Mouse (Mus musculus): ENCODE measurements around the gene Zscan21.

Gene Zscan21

DNA sequence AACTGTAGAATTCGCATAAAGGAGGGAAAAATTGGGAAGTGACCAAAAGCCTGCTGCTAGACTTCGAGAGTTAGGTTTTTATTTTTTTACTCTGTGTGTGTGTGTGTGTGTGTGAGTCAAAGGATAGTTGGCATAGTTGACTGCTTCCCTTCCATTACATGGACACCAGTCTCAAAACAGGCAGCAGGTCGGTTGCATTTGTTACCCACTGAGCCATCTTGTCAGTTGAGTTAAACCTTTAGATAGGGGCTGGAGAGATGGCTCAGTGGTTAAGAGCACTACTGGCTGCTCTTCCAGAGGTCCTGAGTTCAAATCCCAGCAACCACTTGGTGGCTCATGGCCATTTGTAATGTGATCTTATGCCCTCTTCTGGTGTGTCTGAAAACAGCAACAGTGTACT, 1.3 kb downstream of the Zscan21 start:
- no peak for DNase-seq (ENCODE audit: low spot score)

DNA sequence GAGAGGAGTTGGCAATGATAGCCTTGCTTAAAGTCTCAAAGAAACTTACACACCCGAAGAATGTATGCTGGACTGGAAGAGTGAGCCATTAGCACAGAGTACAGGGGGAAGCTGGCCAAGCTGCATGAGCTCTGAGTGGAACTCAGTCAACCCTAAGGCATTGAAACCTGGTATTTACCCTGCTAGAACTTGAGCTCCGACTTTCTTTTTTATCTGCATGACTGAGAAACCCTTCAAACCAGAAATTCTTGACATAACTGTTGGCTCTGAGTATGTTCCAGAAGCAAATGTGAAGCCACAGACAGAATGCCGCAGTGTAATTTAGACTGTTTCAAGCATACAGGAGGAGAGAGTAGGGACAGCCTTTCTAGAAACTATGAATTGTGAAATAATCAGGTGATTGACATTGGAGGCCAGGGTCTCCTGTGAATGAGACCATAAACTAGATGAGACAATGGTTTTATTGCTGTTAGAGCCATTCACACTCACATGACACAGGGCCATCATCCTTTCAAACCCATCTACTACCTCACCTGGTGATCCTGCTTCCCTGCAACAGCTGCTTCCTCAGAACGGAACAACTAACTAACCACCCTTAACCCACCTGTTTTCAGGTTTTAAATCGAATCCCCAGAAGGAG, 15.8 kb downstream of the Zscan21 start:
- no peak for DNase-seq (ENCODE audit: low spot score)

- DNase-seq (ENCODE audit: low spot score), result no peak
These were observed 20.6 kb downstream of the Zscan21 start for GRCm38 (mm10) chr5:138137257-138137656.

DNA sequence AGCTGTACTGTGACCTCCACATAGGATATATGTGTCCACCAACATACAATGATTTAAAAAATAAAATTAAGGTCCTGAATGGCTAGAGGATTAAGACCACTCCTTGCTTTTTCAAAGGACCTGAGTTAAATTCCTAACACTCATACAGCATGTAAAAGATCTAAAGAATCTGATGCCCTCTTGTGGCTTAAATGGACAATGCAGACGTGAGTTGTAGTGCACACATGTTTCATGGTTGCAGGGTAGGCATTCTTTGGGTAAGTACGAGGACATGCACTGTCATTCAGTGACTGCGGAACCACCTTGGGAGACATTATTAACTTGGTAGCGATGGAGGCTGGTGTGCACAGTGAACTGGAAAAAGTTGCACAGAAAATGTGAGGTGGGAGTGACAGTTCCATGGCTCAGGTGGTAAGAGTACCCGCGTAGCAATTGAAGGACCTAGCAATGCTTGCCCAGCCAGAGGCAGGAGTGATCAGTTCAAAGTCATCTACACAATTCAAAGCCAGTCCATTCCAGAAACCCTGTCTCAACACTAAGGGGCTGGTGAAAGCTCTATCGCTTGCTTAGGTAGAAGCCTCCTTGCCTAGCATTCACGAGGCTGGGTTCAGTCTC, 21.3 kb downstream of the Zscan21 start:
- DNase-seq (ENCODE audit: low spot score), result peak; percentile 77

GRCm38 (mm10) chr5:138138585-138138984, 21.9 kb downstream of the Zscan21 start:
- DNase-seq (ENCODE audit: low spot score), result no peak

- DNase-seq (ENCODE audit: low spot score), result no peak
These were observed 37.7 kb downstream of the Zscan21 start for GRCm38 (mm10) chr5:138154390-138154789.

DNA sequence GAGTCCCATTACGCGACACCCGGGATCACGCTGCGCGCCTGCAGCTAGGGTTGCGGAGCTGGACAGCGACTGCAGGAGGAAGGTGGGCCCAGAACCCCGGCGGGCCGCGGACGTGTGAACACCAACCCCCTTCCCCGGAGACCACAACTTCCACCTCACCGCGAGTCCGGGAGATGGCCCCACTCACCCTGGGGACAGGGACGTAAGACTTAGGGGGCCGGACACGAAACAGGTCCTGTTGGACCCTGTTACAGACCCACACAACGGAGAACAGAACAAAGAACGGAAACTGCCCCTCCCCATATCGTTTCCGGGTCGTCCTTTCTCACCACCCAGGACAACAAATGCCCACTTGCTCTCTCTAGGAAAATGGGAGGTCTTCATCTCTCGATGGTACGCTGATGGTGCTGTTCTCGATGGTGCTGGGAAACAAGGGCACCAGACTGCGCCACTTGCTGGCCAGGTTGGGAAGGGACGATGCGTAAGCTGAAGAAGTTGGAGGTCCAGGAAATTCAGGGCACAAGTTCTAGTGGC, 38.8 kb downstream of the Zscan21 start, which contains the start of gene Zfp113:
Gene Zfp113 (minus strand): TSS at position 302 of the 534 bp plus-strand sequence.
- peak; percentile 99 for DNase-seq (ENCODE audit: low spot score)

- no peak for DNase-seq (ENCODE audit: low spot score)
These were observed 43.6 kb downstream of the Zscan21 start for GRCm38 (mm10) chr5:138160224-138160762.

DNA sequence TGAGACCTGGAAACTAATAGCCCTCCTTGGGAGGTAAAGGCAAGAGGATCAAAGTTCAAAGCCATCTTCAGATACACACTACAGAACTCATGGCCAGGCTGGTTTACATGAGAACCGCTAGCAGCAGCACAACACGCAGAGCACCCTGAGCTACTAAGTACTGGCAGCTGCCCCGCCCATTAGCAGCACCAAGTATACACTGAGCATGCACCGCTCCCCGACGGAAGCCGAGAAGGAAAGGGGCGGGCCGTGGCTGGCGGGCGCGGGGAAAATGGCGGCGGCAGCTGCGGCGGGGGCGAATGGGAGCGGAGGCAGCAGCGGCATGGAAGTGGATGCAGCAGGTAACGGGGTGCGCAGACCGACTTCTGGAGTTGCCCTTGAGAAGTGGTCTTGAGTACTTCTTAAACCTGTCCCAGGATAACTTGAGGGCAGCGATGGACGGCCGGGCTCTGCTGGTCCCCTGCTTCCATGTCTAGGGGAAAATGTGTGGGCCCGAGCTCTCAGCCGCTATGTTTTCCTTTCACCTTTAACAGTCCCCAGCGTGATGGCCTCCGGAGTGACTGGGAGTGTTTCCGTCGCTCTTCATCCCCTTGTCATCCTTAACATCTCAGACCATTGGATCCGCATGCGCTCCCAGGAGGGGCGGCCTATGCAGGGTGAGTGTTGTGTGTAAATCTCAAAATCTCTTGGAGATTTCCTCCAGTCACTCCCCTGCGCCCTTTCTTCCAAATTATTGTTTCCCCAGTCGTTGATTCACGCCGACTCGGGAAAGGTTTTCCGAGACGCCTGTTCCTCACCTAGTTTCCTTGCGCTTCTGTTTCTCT, 44.4 kb downstream of the Zscan21 start, which contains the start of gene Cops6:
Gene Cops6 (plus strand): TSS at position 230 of the 824 bp plus-strand sequence.
- DNase-seq (ENCODE audit: low spot score), result peak; percentile 97

GRCm38 (mm10) chr5:138163046-138163445, 46.3 kb downstream of the Zscan21 start:
- no peak for DNase-seq (ENCODE audit: low spot score)

GRCm38 (mm10) chr5:138163610-138164009, 46.9 kb downstream of the Zscan21 start:
- no peak for DNase-seq (ENCODE audit: low spot score)

- DNase-seq (ENCODE audit: low spot score), result no peak
These were observed 48.9 kb downstream of the Zscan21 start for GRCm38 (mm10) chr5:138165594-138165993.

DNA sequence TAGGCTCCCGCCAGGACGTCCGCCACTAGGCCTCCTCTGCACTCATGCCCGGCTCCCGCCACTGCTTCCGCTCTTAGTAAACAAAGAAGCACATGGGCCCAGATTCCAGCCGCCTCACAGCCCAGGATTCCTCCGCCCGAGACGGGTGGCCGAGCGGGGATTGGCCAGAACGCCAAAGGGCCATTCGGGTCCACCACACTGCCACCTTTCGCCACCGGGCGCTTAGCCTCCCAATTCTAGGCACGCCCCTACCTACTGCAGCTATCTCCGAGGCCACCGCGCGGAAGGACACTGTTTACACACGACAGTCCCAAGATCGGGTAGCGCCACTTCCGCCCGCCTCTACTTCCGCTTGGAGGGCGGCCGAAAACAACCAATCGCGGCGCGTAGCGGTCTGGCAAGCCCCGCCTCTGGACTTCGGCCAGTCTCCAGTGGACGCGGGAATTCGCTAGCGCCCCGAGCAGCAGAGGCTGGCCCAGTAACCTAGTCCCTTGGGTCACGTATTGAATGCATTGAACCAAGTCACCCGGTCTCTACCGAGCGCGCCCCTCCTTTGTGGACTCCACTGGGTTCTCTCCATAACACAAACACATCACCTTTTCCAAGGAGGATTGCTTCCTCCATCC, 54.3 kb downstream of the Zscan21 start:
- peak; percentile 99 for DNase-seq (ENCODE audit: low spot score)

GRCm38 (mm10) chr5:138171695-138172491, 55.2 kb downstream of the Zscan21 start, which contains the start of the genes Ap4m1 and Mcm7:
Gene Ap4m1 (plus strand): TSS chr5:138172002.
Gene Mcm7 (minus strand): TSS chr5:138172422.
- DNase-seq (ENCODE audit: low spot score), result peak; percentile 98

- no peak for DNase-seq (ENCODE audit: low spot score)
These were observed 56.5 kb downstream of the Zscan21 start for GRCm38 (mm10) chr5:138173217-138173616.
